Mouse (Mus musculus) ES-E14 (cell line): ENCODE results near the gene Olfr462.

Source experiments
- CHD2 ChIP-seq: IDR thresholded peaks from 2 replicates; pipeline ENCODE4 v1.6.1; 2014; ENCODE audit warnings: mild to moderate bottlenecking, low read depth, low read length, inconsistent platforms
- HCFC1 ChIP-seq: IDR thresholded peaks from 2 replicates; pipeline ENCODE4 v1.6.1; 2012; ENCODE audit warnings: low read length, inconsistent platforms, borderline replicate concordance; ENCODE audit not compliant: insufficient read depth
- MAFK ChIP-seq: IDR thresholded peaks from 2 replicates; pipeline ENCODE4 v1.6.1; 2014; ENCODE audit warnings: mild to moderate bottlenecking, low read depth, low read length, inconsistent platforms; ENCODE audit not compliant: insufficient read depth
- ZC3H11A ChIP-seq: IDR thresholded peaks from 2 replicates; pipeline ENCODE4 v1.6.1; 2012; ENCODE audit warnings: low read depth, mild to moderate bottlenecking, inconsistent platforms, low read length, borderline replicate concordance
- ZNF384 ChIP-seq: IDR thresholded peaks from 2 replicates; pipeline ENCODE4 v1.6.1; 2012; ENCODE audit warnings: low read depth, low read length, inconsistent platforms

DNA sequence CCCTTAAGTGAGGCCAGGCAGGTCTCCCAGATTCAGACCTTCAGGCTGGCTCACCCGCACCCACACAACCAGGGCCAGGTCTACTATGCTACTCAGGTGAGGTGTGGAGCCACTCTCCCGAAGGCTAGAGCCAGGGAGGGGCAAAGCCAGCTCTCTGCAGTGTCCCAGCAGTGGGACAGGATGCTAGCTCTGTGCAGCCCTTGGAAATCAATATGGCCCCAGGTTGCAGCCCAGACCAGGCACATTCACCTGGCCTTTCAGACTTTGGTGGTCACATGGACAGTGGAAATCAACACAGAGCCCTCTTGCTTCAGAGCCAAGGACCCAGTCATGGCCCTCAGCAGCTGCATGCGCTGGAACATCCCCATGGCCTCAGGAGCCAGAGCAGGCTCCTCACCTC lies 12.3 kb upstream of the Olfr462 start:
- TF ChIP-seq MAFK (no peak), ZC3H11A (no peak), HCFC1 (no peak), CHD2 (no peak), ZNF384 (no peak)
